Mouse (Mus musculus) yolk sac, embryonic 10.5 days (tissue): Measurements from ENCODE around the gene Nrap.

Source experiments
- DNase-seq: peaks from one replicate; pipeline ENCODE4 v3.0.0-alpha.2; 2017; ENCODE audit warnings: low spot score

Gene Nrap

DNA sequence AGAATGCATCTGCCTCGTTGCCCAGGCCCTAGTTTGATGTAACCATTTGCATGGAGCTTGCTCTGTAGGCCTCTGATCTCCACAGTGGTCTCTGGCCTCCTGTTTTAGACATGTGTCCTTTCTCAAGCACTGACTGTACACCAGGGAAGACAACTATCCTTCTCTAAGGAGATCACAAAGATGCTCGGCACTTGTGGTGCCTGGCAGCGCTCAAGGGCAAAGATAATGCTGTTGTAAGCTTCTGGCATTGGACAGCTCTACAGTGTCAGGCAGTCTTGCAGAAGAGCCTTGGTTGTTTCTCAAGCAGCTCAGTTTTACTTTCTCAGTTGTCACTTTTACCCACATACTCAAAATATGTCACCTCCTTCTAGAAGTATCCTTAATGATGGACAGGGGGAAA, 73.3 kb downstream of the Nrap start:
- no peak for DNase-seq

GRCm38 (mm10) chr19:56300835-56301234, 89.0 kb downstream of the Nrap start:
- no peak for DNase-seq

DNA sequence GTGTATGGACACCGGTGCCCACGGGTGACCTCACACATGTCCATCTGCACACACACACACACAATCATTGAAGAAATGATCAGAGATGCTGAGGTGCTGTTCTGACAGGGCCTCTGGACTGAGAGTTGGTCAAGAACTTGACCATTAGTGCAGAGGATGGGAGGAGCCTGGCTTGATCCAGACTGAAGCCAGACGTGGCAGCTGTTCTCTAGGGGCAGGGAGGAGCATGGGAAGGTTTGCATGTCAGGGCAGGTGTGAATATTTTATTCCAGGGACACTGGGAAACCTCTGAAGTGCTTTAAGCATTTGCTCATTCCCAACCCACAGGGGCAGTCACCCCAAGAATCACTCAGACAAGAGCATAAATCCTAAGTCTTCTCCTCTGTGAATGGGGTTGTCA, 92.6 kb downstream of the Nrap start:
- no peak for DNase-seq

DNA sequence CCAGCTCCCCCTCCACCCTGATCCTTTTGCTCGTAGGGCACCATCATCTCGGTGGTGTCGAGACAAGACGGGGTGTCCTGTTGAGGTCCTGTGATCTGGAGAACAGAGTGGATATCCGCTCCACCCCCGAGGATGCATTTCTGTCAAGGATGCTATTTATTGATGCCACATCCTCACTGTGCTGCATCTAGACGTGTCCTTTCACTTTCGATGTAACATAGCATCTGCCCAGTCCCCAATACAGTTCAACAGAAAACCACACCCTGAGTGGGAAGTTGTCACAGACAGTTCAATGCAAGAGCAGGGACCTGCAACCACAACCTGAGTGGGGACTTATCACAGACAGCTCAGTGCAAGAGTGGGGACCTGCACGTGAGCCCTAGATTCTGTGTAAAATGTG, 93.2 kb downstream of the Nrap start:
- DNase-seq: no peak

GRCm38 (mm10) chr19:56294654-56295399, 95.0 kb downstream of the Nrap start:
- peak; percentile 39 for DNase-seq

- DNase-seq: no peak
Observed at GRCm38 (mm10) chr19:56292335-56292734, 97.5 kb downstream of the Nrap start.

GRCm38 (mm10) chr19:56291898-56292297, 97.9 kb downstream of the Nrap start:
- DNase-seq: no peak

DNA sequence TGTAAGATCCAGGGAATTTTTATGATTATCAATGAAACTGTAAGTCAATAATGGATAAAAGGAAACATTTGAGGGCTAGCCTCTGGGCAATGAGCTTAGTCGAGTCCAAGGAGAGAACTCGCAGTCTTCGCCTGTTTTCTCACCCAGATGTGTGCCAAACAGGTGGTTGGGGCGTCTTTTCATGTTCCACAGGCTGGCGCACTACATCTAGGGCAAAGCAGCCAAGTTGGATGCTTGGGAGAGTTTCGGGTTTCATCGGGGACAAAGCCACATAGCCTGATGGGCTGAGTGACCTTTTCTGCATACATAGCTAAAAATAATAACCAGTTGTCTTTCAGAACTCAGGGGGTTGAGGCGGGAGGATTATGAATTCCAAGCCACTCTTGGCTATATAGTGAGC, 100.2 kb downstream of the Nrap start:
- no peak for DNase-seq

- DNase-seq: peak; percentile 64
Observed at GRCm38 (mm10) chr19:56288436-56288835, 101.4 kb downstream of the Nrap start.

DNA sequence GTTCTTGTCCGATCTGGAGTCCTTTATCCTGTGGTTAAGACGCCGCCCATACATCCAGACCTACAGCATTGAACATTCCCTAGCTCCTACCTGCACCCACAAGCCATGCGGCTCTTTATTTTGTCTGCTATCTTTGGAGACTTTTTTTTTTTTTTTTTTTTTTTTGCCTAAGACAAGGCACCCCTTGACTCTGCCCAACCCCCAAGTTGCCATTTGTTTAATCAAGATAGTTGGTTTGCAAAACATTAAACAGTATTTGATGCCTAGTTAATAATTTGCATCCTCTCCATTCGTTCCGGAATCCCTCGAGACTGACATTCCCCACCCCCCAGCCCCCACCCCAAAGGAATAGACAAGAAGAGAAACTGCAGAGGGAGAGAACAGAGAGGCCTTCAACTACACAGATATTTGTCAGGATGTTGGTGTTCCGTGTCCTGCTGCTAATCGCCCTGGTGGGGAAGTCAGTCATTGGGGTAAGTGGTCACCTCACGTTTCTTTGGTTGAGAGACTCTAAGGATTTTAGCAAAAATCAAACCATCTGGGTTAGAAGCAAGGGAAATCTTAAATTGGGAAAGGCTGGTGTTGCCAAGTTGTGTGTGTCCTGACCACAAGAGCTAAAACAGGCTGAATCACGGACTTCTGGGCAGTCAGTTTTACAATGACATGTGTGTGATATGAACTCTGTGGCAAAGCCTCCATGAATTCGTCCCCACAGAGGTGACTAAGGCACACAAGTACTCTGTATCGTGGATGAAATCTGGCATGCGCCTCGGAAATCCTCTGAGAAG, 102.1 kb downstream of the Nrap start:
- peak; percentile 77 for DNase-seq

GRCm38 (mm10) chr19:56286866-56287265, 103.0 kb downstream of the Nrap start, which contains the start of gene Habp2:
Gene Habp2, plus strand, starts transcription at chr19:56287137.
- DNase-seq: no peak

DNA sequence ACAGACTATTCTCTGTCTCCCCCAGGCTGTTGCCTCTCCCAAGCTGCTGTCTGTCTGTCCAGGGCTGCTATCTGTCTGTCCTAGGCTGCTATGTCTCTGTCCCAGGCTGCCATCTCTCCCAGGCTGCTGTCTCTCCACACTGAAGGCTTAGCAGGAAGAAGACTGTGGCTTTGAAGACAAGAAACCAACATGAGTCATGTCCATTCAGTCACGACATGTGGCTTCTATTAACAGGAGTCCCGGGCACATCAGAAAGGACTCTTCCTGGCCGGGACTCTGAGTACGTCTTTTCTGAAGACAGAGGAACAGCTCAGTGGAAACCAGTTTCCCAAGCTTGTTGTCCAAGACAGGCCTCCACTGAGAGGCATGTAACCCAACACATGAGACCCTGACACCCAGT, 104.6 kb downstream of the Nrap start:
- no peak for DNase-seq

DNA sequence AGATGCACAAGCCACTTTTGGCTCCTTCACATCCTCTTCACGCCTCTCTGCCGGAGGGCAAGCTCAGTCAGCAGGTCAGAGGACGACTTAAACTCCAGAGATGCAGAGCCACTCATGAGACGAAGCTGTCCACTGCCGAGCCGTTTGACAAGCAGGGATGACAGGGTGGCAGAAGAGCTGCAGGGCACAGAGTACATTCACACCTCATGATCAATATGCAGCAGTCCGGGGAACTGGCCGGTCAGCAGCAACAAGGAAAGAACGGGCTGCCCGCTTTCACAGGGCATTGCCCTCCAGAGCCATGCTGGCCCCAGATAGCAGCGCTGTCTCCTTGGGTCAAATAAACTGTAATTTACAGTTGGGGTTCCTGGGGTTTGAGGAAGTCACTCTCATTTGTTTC, 111.5 kb downstream of the Nrap start:
- no peak for DNase-seq

DNA sequence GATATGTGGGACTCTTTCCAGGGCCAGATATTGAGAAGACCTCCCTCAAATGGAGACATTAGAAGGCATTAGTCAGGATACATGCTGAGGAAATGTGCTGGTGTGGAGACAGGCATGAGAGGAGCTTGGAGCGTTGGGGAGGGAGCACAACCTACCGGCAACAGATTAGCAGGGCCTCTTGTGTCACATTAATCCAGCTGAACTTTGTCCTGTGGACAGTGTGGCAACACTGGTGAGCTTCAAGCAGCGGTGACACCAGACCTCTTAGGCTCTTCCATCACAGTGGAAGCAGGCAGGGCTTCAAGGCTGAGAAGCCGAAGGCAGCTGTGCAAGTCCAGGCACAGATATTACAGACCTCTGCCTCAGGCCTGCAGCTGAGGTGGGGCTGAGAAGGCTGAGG, 111.9 kb downstream of the Nrap start:
- DNase-seq: peak; percentile 66

DNA sequence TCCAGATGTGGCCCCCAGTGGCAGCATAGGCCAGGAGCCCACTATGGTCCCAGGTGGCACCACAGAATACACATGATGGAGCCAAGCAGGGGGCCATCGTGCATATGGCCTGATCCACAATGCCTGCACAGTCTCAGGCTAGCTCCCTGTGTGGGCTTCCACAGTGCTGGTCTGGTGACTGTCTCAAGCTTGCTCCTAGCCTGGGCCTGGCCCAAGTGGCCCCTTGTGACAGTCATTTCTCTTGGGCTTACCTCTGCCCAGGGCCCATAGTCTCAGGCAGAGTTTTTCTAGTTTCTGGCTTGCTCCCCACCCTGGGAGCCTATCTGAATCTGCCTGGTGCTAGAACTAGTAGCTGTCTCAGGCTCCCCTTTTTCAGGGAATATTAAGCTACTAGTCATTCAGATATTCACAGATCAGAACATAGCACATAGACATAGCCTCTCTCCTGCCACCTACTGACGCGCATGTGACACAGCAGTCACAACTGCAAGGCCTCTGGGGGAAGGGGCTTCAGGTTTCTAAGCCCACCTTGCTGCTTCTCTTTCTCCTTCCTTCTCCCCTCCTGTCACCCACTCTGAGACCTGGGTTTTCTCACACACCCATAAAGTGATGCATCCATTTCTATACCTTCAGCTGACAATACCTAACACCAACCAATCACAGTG, 112.6 kb downstream of the Nrap start:
- no peak for DNase-seq

DNA sequence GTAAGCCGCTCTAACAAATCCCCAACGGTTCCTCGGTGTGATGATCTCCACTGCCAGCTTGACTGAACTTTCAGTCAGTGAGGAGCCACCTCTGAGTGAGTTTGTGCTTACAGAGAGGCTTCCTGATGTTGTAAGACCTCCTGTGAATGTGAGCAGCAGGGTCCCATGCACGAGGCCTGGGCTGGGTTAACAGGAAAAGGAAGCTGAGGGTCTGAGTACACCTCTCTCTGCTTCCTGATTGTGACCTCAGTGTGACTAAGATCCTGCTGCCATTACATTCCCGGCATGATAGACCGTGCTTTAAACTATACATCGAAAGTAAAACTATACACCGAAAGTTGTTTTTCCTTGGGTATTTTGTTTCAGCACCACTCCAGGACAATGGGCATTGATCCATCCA, 117.8 kb downstream of the Nrap start:
- DNase-seq: no peak
